ENCODE assay signal across 24 mouse cellular contexts in genomic region chr10:94928164-94928563, GRCm38 (mm10).
"Had no signal": no experiment of that assay in that cellular context is flagged by ENCODE, and none has a peak within 500 bp of the region (broad histone marks: within the 10 kb centered on the region; RNA-seq: fewer than 3 reads in every experiment).

No protein-coding gene starts in this region.

- H3K4me1 ChIP-seq: limb, embryonic 15.5 days had no signal

- H3K36me3 ChIP-seq: heart, embryonic 13.5 days; heart, embryonic 15.5 days; hindbrain, embryonic 13.5 days; hindbrain, embryonic 15.5 days; limb, embryonic 13.5 days; limb, embryonic 15.5 days had no signal

- H3K27ac ChIP-seq: heart, adult 2 months; heart, embryonic 13.5 days; heart, embryonic 15.5 days; hindbrain, embryonic 13.5 days; hindbrain, embryonic 15.5 days; hindbrain, postnatal 0 days; limb, embryonic 13.5 days; limb, embryonic 15.5 days; liver, embryonic 14.5 days had no signal

- H3K27me3 ChIP-seq: heart, embryonic 13.5 days; heart, embryonic 15.5 days; hindbrain, embryonic 13.5 days; hindbrain, embryonic 15.5 days; limb, embryonic 13.5 days; limb, embryonic 15.5 days had no signal

- H3K4me3 ChIP-seq: heart, adult 2 months; heart, embryonic 13.5 days; heart, embryonic 15.5 days; hindbrain, embryonic 13.5 days; hindbrain, embryonic 15.5 days; limb, embryonic 13.5 days; limb, embryonic 15.5 days had no signal

- ATAC-seq: hindbrain, postnatal 0 days; intestine, embryonic 16.5 days had no signal

- H3K9ac ChIP-seq: heart, embryonic 13.5 days; heart, embryonic 15.5 days; hindbrain, embryonic 13.5 days; hindbrain, embryonic 15.5 days; limb, embryonic 13.5 days; limb, embryonic 15.5 days; liver, embryonic 14.5 days had no signal

- H3K4me2 ChIP-seq: heart, embryonic 11.5 days; heart, embryonic 13.5 days; heart, embryonic 15.5 days; hindbrain, embryonic 13.5 days; hindbrain, embryonic 15.5 days; limb, embryonic 13.5 days; limb, embryonic 15.5 days had no signal

- DNase-seq: gastrocnemius, postnatal 25 days; heart, adult 11 months; heart, adult 2 months; heart, postnatal 14 days; heart, postnatal 36 days; kidney, adult 11 months; kidney, adult 2 months; kidney, adult 9 months; kidney, postnatal 10 days; kidney, postnatal 25 days; kidney, postnatal 4 days; layer of hippocampus, adult 9-11 months; layer of hippocampus, postnatal 36 days; left cerebral cortex, postnatal 4 days had no signal

- H3K9me3 ChIP-seq: heart, embryonic 13.5 days; heart, embryonic 15.5 days; hindbrain, embryonic 13.5 days; hindbrain, embryonic 15.5 days; limb, embryonic 13.5 days; limb, embryonic 15.5 days had no signal
